24 mouse cellular contexts compared by ENCODE assay signal in genomic region chr3:36642736-36643135, GRCm38 (mm10). TPM values are rescaled to one million over a fixed set of nuclear protein-coding genes. Genes with fewer than 3 reads are reported as not detected.
A peak's percentile ranks its signal among the peaks of the same experiment; 100 is the strongest.
DNase-seq lines count a peak whose midpoint lies in the region; ATAC-seq lines count a peak whose summit lies in the region.
"Had no signal": no experiment of that assay in that cellular context is flagged by ENCODE, and none has a peak within 500 bp of the region (broad histone marks: within the 10 kb centered on the region; RNA-seq: fewer than 3 reads in every experiment).

No protein-coding gene starts in this region.

- H3K9me3 ChIP-seq in midbrain, embryonic 16.5 days (replicated peaks; ENCODE audit: control insufficient read depth, low read length, poor library complexity, severe bottlenecking) = no peaks in the 10 kb centered on the region
- no peaks in the 10 kb centered on the region for H3K9me3 ChIP-seq in liver, embryonic 11.5 days (ENCODE audit: control insufficient read depth, low read length)
- H3K9me3 ChIP-seq: heart, embryonic 13.5 days; hindbrain, embryonic 15.5 days had no signal

- no peak overlapping the region for H3K4me3 ChIP-seq in midbrain, embryonic 16.5 days (ENCODE audit: low read depth, low read length)
- H3K4me3 ChIP-seq in liver, embryonic 11.5 days (ENCODE audit: low read depth, low read length) = no peak overlapping the region
- H3K4me3 ChIP-seq: erythroblast, embryonic 14.5 days; gastrocnemius, adult 2 months; heart, embryonic 13.5 days; hindbrain, embryonic 15.5 days had no signal

- WGBS in midbrain, embryonic 16.5 days = 71% methylated on average over 13 of the region's 13 CpGs
- WGBS in liver, embryonic 11.5 days = 78% methylated on average over 13 of the region's 13 CpGs

- H3K36me3 ChIP-seq in midbrain, embryonic 16.5 days (ENCODE audit: control insufficient read depth, insufficient read depth, low read length) = no peaks in the 10 kb centered on the region
- no peaks in the 10 kb centered on the region for H3K36me3 ChIP-seq in liver, embryonic 11.5 days (ENCODE audit: control insufficient read depth, insufficient read depth, low read length)
- H3K36me3 ChIP-seq: hindbrain, embryonic 15.5 days had no signal

- H3K4me1 ChIP-seq in midbrain, embryonic 16.5 days (ENCODE audit: control insufficient read depth, insufficient read depth, low read length) = no peaks in the 10 kb centered on the region
- no peaks in the 10 kb centered on the region for H3K4me1 ChIP-seq in liver, embryonic 11.5 days (replicated peaks; ENCODE audit: control insufficient read depth, insufficient read depth, low read length)
- H3K4me1 ChIP-seq: heart, embryonic 13.5 days; hindbrain, embryonic 15.5 days had no signal

- H3K27me3 ChIP-seq in midbrain, embryonic 16.5 days (ENCODE audit: control insufficient read depth, insufficient read depth, low read depth, low read length) = no peaks in the 10 kb centered on the region
- H3K27me3 ChIP-seq in liver, embryonic 11.5 days (replicated peaks; ENCODE audit: control insufficient read depth, insufficient read depth, low read length) = no peaks in the 10 kb centered on the region
- H3K27me3 ChIP-seq: heart, embryonic 13.5 days; hindbrain, embryonic 15.5 days had no signal

- intact Hi-C loops in left cerebral cortex, postnatal 10 days (cut with DNase I) = no loop called here
- intact Hi-C loops in left cerebral cortex, postnatal 25 days (cut with DNase I) = loop anchor here (5.0 kb wide), 1 partner anchor 90 kb away; no protein-coding TSS in a partner anchor

- H3K27ac ChIP-seq in midbrain, embryonic 16.5 days (ENCODE audit: low read length) = no peak overlapping the region
- H3K27ac ChIP-seq in liver, embryonic 11.5 days (ENCODE audit: low read depth, low read length) = no peak overlapping the region
- H3K27ac ChIP-seq: gastrocnemius, adult 2 months; heart, embryonic 13.5 days; hindbrain, embryonic 15.5 days; stomach, postnatal 0 days had no signal

- no peak overlapping the region for H3K9ac ChIP-seq in midbrain, embryonic 16.5 days (ENCODE audit: low read depth, low read length)
- no peak overlapping the region for H3K9ac ChIP-seq in liver, embryonic 11.5 days (ENCODE audit: low read depth, low read length)
- H3K9ac ChIP-seq: heart, embryonic 13.5 days; hindbrain, embryonic 15.5 days had no signal

- H3K4me2 ChIP-seq in midbrain, embryonic 16.5 days (ENCODE audit: low read length) = no peak overlapping the region
- no peak overlapping the region for H3K4me2 ChIP-seq in liver, embryonic 11.5 days
- H3K4me2 ChIP-seq: heart, embryonic 13.5 days; hindbrain, embryonic 15.5 days had no signal

- DNase-seq in frontal cortex, postnatal 10 days (ENCODE audit: low spot score in 2 of 2) = no peak
- peak; percentile 51 for DNase-seq in left cerebral cortex, adult 11 months (ENCODE audit: low spot score)
- no peak for DNase-seq in left cerebral cortex, postnatal 10 days (ENCODE audit: extremely low spot score in 1 of 2, low spot score in 2 of 2)
- peak; percentile 82 for DNase-seq in brain, adult 2 months (ENCODE audit: low read depth, low spot score)
- DNase-seq in left cerebral cortex, postnatal 25 days (ENCODE audit: low spot score in 2 of 2) = peak; percentile 45 to 87
- no peak for DNase-seq in liver, embryonic 11.5 days (ENCODE audit: low spot score)
- DNase-seq: adrenal gland, adult 8-10 months; cerebellum, adult 11-12 months; cerebellum, postnatal 36 days; gastrocnemius, adult 2 months; heart, postnatal 36 days; kidney, postnatal 36 days; lung, postnatal 14 days; thymus, postnatal 25 days had no signal

- peak; percentile 97 for ATAC-seq in frontal cortex, adult (ENCODE audit: low TSS enrichment)
- ATAC-seq in midbrain, embryonic 16.5 days = no peak
- ATAC-seq in liver, embryonic 11.5 days (replicated peaks; ENCODE audit: low FRiP score) = no peak
- ATAC-seq: forebrain, embryonic 14.5 days had no signal

RNA-seq across cellular contexts. Expression of gene Bbs7, which starts 29.5 kb away (rescaled TPM):
- total RNA-seq in left cerebral cortex, postnatal 10 days (2021) = 10 to 100 TPM; 13.6 to 13.9 TPM
- 10 to 100 TPM; 13.3 to 18.8 TPM for total RNA-seq in left cerebral cortex, postnatal 25 days (2021)
- polyA plus RNA-seq in midbrain, embryonic 16.5 days (2015; fragmentation: Nextera tagmentation; extraction: Ambion mirVana) = 25.8 and 26.7 TPM in 2 replicates
- polyA plus RNA-seq in liver, embryonic 11.5 days (2014; fragmentation: Nextera tagmentation; extraction: Ambion mirVana) = 9.9 and 11.7 TPM in 2 replicates
- total RNA-seq: MEL had no signal

RNA-seq across cellular contexts. Expression of gene Trpc3, which starts 47.2 kb away (rescaled TPM):
- 10 to 100 TPM; 28.6 to 38.6 TPM for total RNA-seq in left cerebral cortex, postnatal 10 days (2021)
- 10 to 100 TPM; 19.8 to 23.0 TPM for total RNA-seq in left cerebral cortex, postnatal 25 days (2021)
- polyA plus RNA-seq in midbrain, embryonic 16.5 days (2015; fragmentation: Nextera tagmentation; extraction: Ambion mirVana) = 8.7 and 9.9 TPM in 2 replicates
- 1.1 and 1.4 TPM in 2 replicates for polyA plus RNA-seq in liver, embryonic 11.5 days (2014; fragmentation: Nextera tagmentation; extraction: Ambion mirVana)
- total RNA-seq: granulocyte monocyte progenitor cell, adult 5-6 weeks; megakaryocyte-erythroid progenitor cell, adult 5-6 weeks; MEL had no signal
- polyA plus RNA-seq: erythroblast, embryonic 14.5 days had no signal

Comparison
In these comparisons a context has a peak if more than half of its experiments do, and no peak if none do; other contexts are left out.
1. DNase-seq: peak in left cerebral cortex, adult 11 months (single experiment), brain, adult 2 months (single experiment) and left cerebral cortex, postnatal 25 days (2 of 2); none in frontal cortex, postnatal 10 days (0 of 2), left cerebral cortex, postnatal 10 days (0 of 2) and liver, embryonic 11.5 days (single experiment).